Mouse (Mus musculus) lung, postnatal 0 days (tissue): Measurements from ENCODE around the gene Ercc5.

Experiments
- CTCF ChIP-seq: IDR thresholded peaks from 2 replicates; pipeline ENCODE4 v1.5.1; 2016; ENCODE audit warnings: antibody characterized with exemption, mild to moderate bottlenecking
- EP300 ChIP-seq: IDR thresholded peaks from 2 replicates; pipeline ENCODE4 v1.6.1; 2016; ENCODE audit warnings: antibody characterized with exemption, mild to moderate bottlenecking, control low read depth

DNA sequence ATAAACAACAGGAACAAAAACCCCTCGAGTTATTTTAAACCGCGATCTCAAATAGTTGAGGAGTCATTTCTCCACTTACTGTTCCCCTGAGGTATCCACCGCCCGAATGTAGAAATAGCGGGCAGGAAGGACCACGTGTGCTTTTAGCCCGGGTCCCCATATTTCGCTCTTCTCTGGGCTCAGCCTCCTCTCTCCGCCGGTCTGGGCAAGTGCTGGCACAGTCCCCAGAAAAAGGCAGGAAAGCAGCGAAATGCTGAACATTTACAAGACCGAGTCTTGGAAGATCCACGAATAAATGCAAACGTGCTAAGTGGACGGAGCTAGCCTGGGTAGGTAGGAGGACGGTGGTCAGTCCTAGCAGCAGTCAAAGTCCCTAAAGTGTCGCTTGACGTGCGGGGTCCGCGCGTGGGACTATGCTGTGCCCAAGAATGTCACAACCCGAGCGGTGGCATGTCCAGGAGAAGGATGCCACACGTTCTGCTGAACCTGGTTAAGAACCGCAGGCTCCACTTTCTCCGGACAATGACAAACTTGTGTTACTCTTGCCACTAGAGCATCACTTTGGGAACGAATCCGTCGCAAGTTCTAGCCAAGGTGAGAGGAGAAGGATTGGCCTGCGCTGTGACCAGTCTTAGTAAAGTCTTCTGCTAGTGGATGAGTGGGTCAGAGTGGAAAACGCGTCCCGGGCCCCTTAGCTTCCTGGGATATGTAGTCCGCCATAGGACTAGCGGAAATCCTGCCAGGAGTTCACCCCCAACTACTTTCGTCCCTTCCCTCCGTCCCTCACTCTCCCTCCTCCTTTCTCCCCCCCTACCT is 29.1 kb upstream of the Ercc5 start, which contains the start of the genes Kdelc1 and Bivm:
- no peak for TF ChIP-seq CTCF
- TF ChIP-seq EP300: no peak
